Mouse (Mus musculus) heart, postnatal 10 days (tissue): ENCODE results near the gene Alad. TPM values are rescaled to one million over a fixed set of nuclear protein-coding genes. Genes with fewer than 3 reads are reported as not detected.

Source experiments
- DNase-seq, 2 experiments: peaks; one replicate each; pipeline ENCODE4 v3.0.0; 2021
- intact Hi-C: fragments of 180-260 bp; cut with DNase I; formaldehyde crosslinking; loops from one replicate; pipeline ENCODE4 v1.15.1; 2025
- total RNA-seq, 2 experiments: library from RNA; stranded (reverse); gene quantifications; 2 replicates each; pipeline ENCODE4 v1.2.3; 2021

Gene Alad
- total RNA-seq, 2 experiments from 2014 or later = 61.1 to 65.2 TPM

GRCm38 (mm10) chr4:62518416-62519121 is 1.1 kb downstream of the Alad start:
- peak; percentile 64 to 67 for DNase-seq
- intact Hi-C loops = loop anchor here (5.0 kb wide), 1 partner anchor 156 kb away; the partner anchor contains the start of genes Fkbp15 and Slc31a1

- no peak for DNase-seq
- intact Hi-C loops = loop anchor here (5.0 kb wide), 1 partner anchor 155 kb away; the partner anchor contains the start of genes Fkbp15 and Slc31a1
Observed at GRCm38 (mm10) chr4:62517538-62518415, 1.9 kb downstream of the Alad start.

GRCm38 (mm10) chr4:62517046-62517445 is 2.7 kb downstream of the Alad start:
- intact Hi-C loops = loop anchor here (5.0 kb wide), 1 partner anchor 155 kb away; the partner anchor contains the start of genes Fkbp15 and Slc31a1
- DNase-seq = no peak

DNA sequence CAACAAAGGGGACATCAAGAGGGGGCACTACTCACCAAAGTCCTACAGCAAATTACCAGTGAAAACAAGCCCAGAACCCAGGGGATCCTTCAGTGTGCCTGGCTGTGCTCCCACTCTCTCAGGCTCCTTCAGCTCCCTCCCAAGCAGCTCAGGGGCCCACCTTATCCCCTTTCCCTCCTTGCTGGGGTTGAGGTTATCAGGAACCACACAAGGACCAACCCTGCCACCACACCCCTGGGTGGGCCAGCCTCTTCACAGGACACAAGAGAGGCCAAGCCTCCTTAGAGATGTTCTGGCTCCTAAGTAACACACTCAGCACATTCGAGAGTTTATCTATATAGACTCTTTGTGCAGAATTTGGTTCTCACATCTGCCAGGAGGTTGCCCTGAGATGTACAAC is 3.1 kb downstream of the Alad start:
- intact Hi-C loops = loop anchor here (5.0 kb wide), 1 partner anchor 154 kb away; the partner anchor contains the start of genes Fkbp15 and Slc31a1
- no peak for DNase-seq

DNA sequence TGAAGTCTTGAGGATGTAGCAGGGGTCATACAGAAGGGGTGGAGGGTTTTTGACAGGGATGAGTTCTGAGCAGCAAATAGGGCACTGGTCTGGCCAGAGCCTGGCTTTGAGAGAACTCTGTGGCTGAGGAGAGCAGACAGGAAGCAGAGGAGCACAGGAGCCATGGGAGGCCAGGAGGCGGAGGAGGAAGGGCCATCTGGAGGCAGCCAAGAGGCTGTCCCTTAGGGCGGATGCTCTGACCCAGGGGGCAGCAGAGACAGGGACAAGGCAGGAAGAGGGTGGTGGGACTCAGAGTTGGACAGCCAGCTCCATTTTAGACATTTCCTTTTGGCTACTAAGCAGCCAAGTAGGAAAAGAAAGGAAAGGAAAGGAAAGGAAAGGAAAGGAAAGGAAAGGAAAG is 3.6 kb downstream of the Alad start:
- peak; percentile 63 to 73 for DNase-seq
- intact Hi-C loops = loop anchor here (5.0 kb wide), 1 partner anchor 154 kb away; the partner anchor contains the start of genes Fkbp15 and Slc31a1

- no peak for DNase-seq
- intact Hi-C loops = loop anchor here (5.0 kb wide), 1 partner anchor 153 kb away; the partner anchor contains the start of genes Fkbp15 and Slc31a1
Observed at GRCm38 (mm10) chr4:62515490-62515889, 4.2 kb downstream of the Alad start.

- no peak for DNase-seq
- intact Hi-C loops = loop anchor here (5.0 kb wide), 1 partner anchor 153 kb away; the partner anchor contains the start of genes Fkbp15 and Slc31a1
Observed at GRCm38 (mm10) chr4:62514995-62515394, 4.7 kb downstream of the Alad start.

GRCm38 (mm10) chr4:62513998-62514506 is 5.7 kb downstream of the Alad start:
- intact Hi-C loops = no loop called here
- no peak for DNase-seq

DNA sequence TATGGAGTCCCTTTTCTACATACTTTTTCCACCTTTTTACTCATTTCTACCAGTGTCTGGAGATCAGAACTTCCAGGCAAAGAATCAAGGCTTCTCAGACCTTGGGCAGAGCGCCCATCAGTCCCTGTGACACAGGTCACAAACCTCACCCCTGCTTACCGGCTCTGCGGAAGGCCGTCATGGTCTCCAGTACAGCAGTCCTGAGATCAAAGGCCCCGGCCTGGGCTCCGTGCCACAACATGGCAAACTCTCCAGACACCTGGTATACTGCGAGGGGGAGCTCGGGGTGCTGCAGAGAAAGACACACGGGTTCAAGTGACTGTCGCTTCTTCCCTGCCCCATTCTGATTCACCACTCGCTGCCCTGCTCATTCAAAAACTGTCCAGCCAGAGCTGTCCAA is 9.8 kb downstream of the Alad start:
- DNase-seq = peak in 1 of 2 experiments; percentile 37
- intact Hi-C loops = loop anchor here (5.0 to 10.0 kb wide), 2 partner anchors 53 to 105 kb away; partner anchors contain the start of genes Cdc26 and Prpf4

GRCm38 (mm10) chr4:62508839-62509238 is 10.9 kb downstream of the Alad start:
- intact Hi-C loops = loop anchor here (5.0 to 10.0 kb wide), 2 partner anchors 52 to 104 kb away; partner anchors contain the start of genes Cdc26 and Prpf4
- no peak for DNase-seq

GRCm38 (mm10) chr4:62506798-62507197 is 12.9 kb downstream of the Alad start:
- intact Hi-C loops = loop anchor here (2.0 to 10.0 kb wide), 3 partner anchors 49 to 160 kb away; partner anchors contain the start of genes Cdc26 and Prpf4
- peak; percentile 57 to 60 for DNase-seq

DNA sequence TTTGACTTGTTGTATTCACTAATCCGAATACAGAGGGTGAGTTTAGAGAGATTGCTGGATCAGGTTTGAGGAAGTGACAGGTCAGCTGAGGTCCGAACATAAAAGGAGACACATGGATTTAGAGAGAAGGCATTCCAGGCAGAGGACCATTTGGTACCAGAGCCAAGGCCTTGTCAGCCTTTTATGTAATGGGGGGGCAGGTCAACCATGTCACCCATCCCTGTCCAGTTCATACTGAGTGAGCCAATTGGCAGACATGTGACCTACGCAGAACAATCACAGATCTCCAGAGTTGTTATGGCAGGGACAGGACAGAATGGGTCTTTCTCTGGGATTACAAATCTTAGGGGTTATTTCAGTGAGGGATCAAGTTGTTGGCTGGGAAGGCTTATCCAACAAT is 13.7 kb downstream of the Alad start:
- intact Hi-C loops = loop anchor here (2.0 to 10.0 kb wide), 3 partner anchors 49 to 159 kb away; partner anchors contain the start of genes Cdc26 and Prpf4
- DNase-seq = no peak

- no peak for DNase-seq
- intact Hi-C loops = loop anchor here (10.0 kb wide), 1 partner anchor 99 kb away; the partner anchor contains the start of genes Cdc26 and Prpf4
Observed at GRCm38 (mm10) chr4:62503374-62503970, 16.2 kb downstream of the Alad start, which contains the start of gene Hdhd3. TSS of gene Hdhd3 (minus strand) at chr4:62503467.

GRCm38 (mm10) chr4:62502969-62503368 is 16.7 kb downstream of the Alad start:
- intact Hi-C loops = loop anchor here (10.0 kb wide), 1 partner anchor 98 kb away; the partner anchor contains the start of genes Cdc26 and Prpf4
- DNase-seq = no peak

GRCm38 (mm10) chr4:62501964-62502732 is 17.6 kb downstream of the Alad start:
- intact Hi-C loops = loop anchor here (10.0 kb wide), 1 partner anchor 97 kb away; the partner anchor contains the start of genes Cdc26 and Prpf4
- DNase-seq = peak; percentile 94 to 95

- DNase-seq = peak; percentile 43 to 45
- intact Hi-C loops = loop anchor here (10.0 kb wide), 1 partner anchor 97 kb away; the partner anchor contains the start of genes Cdc26 and Prpf4
Observed at GRCm38 (mm10) chr4:62501534-62501933, 18.2 kb downstream of the Alad start.

GRCm38 (mm10) chr4:62500799-62501198 is 18.9 kb downstream of the Alad start:
- intact Hi-C loops = loop anchor here (10.0 kb wide), 1 partner anchor 96 kb away; the partner anchor contains the start of genes Cdc26 and Prpf4
- no peak for DNase-seq

DNA sequence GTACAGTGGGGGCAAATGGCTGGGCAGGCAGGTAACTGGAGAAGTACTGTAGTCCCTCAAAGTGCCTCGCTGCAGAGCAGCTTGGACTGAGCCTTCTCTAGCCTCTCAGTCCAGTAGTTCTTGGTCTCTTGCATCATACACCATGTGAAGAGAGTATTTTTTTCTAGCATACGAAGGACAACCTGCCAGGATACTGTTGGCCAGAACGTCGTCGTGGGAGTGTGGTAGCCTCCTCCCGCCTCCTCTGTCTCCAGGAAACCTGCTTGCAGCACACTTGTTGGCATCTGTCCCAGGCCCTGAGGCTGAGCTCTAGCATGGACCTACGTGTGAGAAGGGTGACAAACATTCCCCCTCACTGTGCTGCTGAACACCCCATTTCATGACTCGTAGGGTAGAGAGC is 22.9 kb downstream of the Alad start:
- intact Hi-C loops = no loop called here
- peak; percentile 45 to 51 for DNase-seq

GRCm38 (mm10) chr4:62495946-62496345 is 23.8 kb downstream of the Alad start:
- intact Hi-C loops = no loop called here
- DNase-seq = peak; percentile 84 to 85
